Mouse (Mus musculus) hindbrain, embryonic 11.5 days (tissue): ENCODE measurements around the gene Col2a1. TPM values are rescaled to one million over a fixed set of nuclear protein-coding genes. Genes with fewer than 3 reads are reported as not detected.

ENCODE experiments used
- ATAC-seq: fragments of 200-750 bp; cut with Nextera tagmentation; 2 replicates; pipeline ENCODE4 v1.8.0; 2017; ENCODE audit warnings: mild to moderate bottlenecking, moderate TSS enrichment, moderate library complexity; ENCODE audit not compliant: low FRiP score
- DNase-seq: peaks from one replicate; pipeline ENCODE4 v3.0.0-alpha.2; 2015; ENCODE audit warnings: low spot score
- H3K27ac ChIP-seq: fragments of 300-500 bp; sonication (generic); 2 replicates; pipeline ENCODE4 v1.5.1; 2014; ENCODE audit warnings: mild to moderate bottlenecking, low read depth, low read length
- H3K27me3 ChIP-seq: fragments of 300-500 bp; sonication (generic); 2 replicates; pipeline ENCODE4 v1.6.1; 2014; ENCODE audit warnings: mild to moderate bottlenecking, low read length, moderate library complexity, mixed read lengths; ENCODE audit not compliant: control insufficient read depth, insufficient read depth
- H3K36me3 ChIP-seq: fragments of 300-500 bp; sonication (generic); 2 replicates; pipeline ENCODE4 v1.6.1; 2014; ENCODE audit warnings: mild to moderate bottlenecking, low read length, moderate library complexity, mixed read lengths; ENCODE audit not compliant: control insufficient read depth, insufficient read depth
- H3K4me1 ChIP-seq: fragments of 300-500 bp; sonication (generic); replicated peaks from 2 replicates; pipeline ENCODE4 v1.6.1; 2014; ENCODE audit warnings: low read length, mixed read lengths; ENCODE audit not compliant: control insufficient read depth, insufficient read depth
- H3K4me2 ChIP-seq: fragments of 300-500 bp; sonication (generic); replicated peaks from 2 replicates; pipeline ENCODE4 v1.6.1; 2014; ENCODE audit warnings: mild to moderate bottlenecking, low read depth, low read length
- H3K4me3 ChIP-seq: fragments of 300-500 bp; sonication (generic); 2 replicates; pipeline ENCODE4 v1.5.1; 2014; ENCODE audit warnings: low read depth, low read length
- H3K9ac ChIP-seq: fragments of 300-500 bp; sonication (generic); 2 replicates; pipeline ENCODE4 v1.6.1; 2014; ENCODE audit warnings: low read depth, low read length
- H3K9me3 ChIP-seq: fragments of 300-500 bp; sonication (generic); 2 replicates; pipeline ENCODE4 v1.6.1; 2016; ENCODE audit warnings: low read length; ENCODE audit not compliant: control insufficient read depth
- WGBS: fragments of 180-500 bp; shearing (Covaris S2); extraction: QIAGEN DNeasy Blood & Tissue Kit; methylation state at CpG from one replicate; pipeline ENCODE4 v1.1.7; 2014; 5-methylcytosine and 5-hydroxymethylcytosine counted together
- polyA plus RNA-seq: library from polyadenylated mRNA; unstranded; fragments of >200 nt; fragmentation: Nextera tagmentation; extraction: Ambion mirVana; gene quantifications from 2 replicates; pipeline ENCODE4 v1.2.1, GENCODE M21; 2014

Gene Col2a1
- polyA plus RNA-seq, 1 experiment from 2014 or later, result 128 TPM

DNA sequence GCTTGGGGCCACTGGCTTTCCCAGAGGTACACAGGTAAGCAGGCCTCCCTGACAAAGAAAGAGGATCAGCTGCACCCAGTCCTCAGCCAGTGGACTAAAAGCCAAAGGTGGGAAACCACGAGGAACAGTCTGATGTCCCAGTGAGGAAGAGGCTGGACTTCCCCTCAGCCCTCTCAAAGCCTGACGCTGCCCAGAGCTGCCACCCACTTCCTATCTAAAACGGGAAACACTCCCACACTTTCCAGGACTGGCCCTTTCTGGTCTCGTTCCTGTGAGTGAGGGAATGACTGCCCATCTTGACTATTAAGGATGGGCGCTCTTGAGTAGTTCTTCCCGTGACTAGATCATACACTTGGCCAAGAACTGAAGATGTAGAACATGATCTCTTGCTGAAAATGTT is 76.7 kb downstream of the Col2a1 start:
- ATAC-seq, result no peak
- no peak overlapping the region for H3K27ac ChIP-seq

DNA sequence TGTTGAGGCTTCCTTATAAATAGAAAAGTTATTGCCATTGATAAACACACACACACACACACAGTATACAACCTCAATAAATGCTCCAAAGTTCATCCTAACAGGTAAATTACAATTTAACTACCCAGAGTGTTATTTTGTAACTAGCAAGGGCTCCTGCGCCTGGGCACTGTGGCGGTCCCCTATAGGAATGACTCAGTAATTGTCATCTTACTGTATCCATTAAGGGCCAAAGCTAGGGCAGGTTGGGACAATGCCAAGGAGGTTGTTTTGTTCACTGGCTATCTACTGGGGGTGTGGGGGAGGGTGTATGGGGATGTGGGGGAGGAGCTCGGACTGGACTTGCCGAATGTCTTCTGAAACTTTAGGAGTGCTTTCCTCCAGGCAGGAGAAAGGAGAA is 77.5 kb downstream of the Col2a1 start:
- H3K36me3 ChIP-seq, result no peaks in the 10 kb centered on the region
- H3K27me3 ChIP-seq, result no peaks in the 10 kb centered on the region
- no peaks in the 10 kb centered on the region for H3K9me3 ChIP-seq
- 73% methylated on average over 4 of the region's 4 CpGs for WGBS
- H3K27ac ChIP-seq, result no peak overlapping the region
- DNase-seq (no peak), ATAC-seq (no peak)
- no peak overlapping the region for H3K4me2 ChIP-seq
- H3K9ac ChIP-seq, result no peak overlapping the region
- H3K4me3 ChIP-seq, result no peak overlapping the region
- no peaks in the 10 kb centered on the region for H3K4me1 ChIP-seq

More for the DNA sequence above, 76.7 kb downstream of the Col2a1 start:
- H3K9me3 ChIP-seq, result no peaks in the 10 kb centered on the region
- H3K27me3 ChIP-seq, result no peaks in the 10 kb centered on the region
- WGBS, result 87% methylated on average over 6 of the region's 6 CpGs
- H3K4me2 ChIP-seq, result no peak overlapping the region
- no peaks in the 10 kb centered on the region for H3K36me3 ChIP-seq
- H3K4me1 ChIP-seq, result no peaks in the 10 kb centered on the region
- DNase-seq, result no peak
- H3K9ac ChIP-seq, result no peak overlapping the region
- no peak overlapping the region for H3K4me3 ChIP-seq

Other genes with a start within 250 kb of the Col2a1 start
- gene Rapgef3, start 236.7 kb downstream of the Col2a1 start, polyA plus RNA-seq, result 3.6 and 4.0 TPM in 2 replicates
- gene Slc48a1, start 226.2 kb downstream of the Col2a1 start, polyA plus RNA-seq, result 28.1 and 28.4 TPM in 2 replicates
- gene Hdac7, start 160.2 kb downstream of the Col2a1 start, polyA plus RNA-seq, result 17.9 and 19.4 TPM in 2 replicates
- gene Vdr, start 94.1 kb downstream of the Col2a1 start, polyA plus RNA-seq, result 0.22 TPM in 2 replicates
- gene Tmem106c, start 40.5 kb downstream of the Col2a1 start, polyA plus RNA-seq, result 52.0 and 59.9 TPM in 2 replicates
- 32.1 and 32.6 TPM in 2 replicates for gene Pfkm, start 87.9 kb upstream of the Col2a1 start, polyA plus RNA-seq
- 40.6 and 41.5 TPM in 2 replicates for gene Senp1, start 89.0 kb upstream of the Col2a1 start, polyA plus RNA-seq
- 47.6 and 53.2 TPM in 2 replicates for gene Asb8, start 160.9 kb upstream of the Col2a1 start, polyA plus RNA-seq
- 13.3 and 15.9 TPM in 2 replicates for gene Ccdc184, start 162.5 kb upstream of the Col2a1 start, polyA plus RNA-seq
- gene Olfr288, start 190.8 kb upstream of the Col2a1 start, polyA plus RNA-seq, result not detected in 2 replicates
- gene Gm44579, start 216.3 kb upstream of the Col2a1 start, polyA plus RNA-seq, result not detected in 2 replicates
- gene Olfr287, start 216.4 kb upstream of the Col2a1 start, polyA plus RNA-seq, result not detected in 2 replicates
- not detected in 2 replicates for gene Olfr286, start 229.8 kb upstream of the Col2a1 start, polyA plus RNA-seq